Mouse (Mus musculus) liver, embryonic 14.5 days (tissue): ENCODE measurements around the gene Gm614.

Experiments
- CTCF ChIP-seq: IDR thresholded peaks from 2 replicates; pipeline ENCODE4 v1.5.1; 2016; ENCODE audit warnings: antibody characterized with exemption, low read depth, control low read depth
- EP300 ChIP-seq: IDR thresholded peaks from 2 replicates; pipeline ENCODE4 v1.6.1; 2016; ENCODE audit warnings: antibody characterized with exemption, low read depth

- TF ChIP-seq CTCF: no peak
- no peak for TF ChIP-seq EP300
These were observed 25.2 kb upstream of the Gm614 start for GRCm38 (mm10) chrX:101289037-101289436.
